Mouse (Mus musculus): Measurements from ENCODE around the gene Ugt1a8.

The Ugt1a8 gene

DNA sequence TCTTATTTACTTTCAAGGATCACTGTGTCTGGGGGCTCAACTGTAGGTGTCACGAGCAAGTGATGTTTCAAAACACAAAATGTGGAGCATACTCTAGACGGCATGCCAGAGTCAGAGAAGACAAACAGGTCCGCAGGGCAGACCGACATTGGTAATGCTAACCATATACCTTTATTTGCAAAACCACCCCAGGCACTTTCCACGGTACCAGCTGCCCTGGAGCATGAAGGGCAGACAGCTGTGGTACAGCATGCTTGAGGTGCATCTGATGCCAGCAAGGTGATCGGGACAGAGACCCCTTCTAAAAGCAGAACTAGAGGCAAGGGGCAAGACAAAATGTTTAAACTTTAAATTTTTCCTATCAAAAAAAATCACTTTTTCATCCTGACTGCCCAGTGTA is 175.3 kb downstream of the Ugt1a8 start:
- DNase-seq: no peak

DNA sequence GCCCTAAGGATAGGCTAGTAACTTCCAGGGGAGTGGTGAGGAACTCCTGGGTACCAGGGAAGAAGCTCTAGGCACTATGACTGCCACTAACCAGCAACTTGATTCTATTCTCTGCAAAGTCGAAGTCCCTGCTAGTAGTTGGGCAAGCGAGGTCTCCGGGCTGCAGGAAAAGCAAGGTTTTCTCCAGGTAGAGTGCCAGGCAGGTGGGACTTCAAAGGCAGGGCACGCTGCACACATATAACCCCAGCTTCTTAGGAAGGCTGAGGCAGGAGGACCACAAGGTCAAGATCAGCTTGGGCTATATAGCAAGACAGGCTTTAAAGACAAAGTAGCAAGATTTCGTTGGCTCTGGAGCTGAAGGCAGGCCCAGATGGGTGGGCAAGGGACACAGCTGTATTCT is 176.2 kb downstream of the Ugt1a8 start:
- no peak for DNase-seq

DNA sequence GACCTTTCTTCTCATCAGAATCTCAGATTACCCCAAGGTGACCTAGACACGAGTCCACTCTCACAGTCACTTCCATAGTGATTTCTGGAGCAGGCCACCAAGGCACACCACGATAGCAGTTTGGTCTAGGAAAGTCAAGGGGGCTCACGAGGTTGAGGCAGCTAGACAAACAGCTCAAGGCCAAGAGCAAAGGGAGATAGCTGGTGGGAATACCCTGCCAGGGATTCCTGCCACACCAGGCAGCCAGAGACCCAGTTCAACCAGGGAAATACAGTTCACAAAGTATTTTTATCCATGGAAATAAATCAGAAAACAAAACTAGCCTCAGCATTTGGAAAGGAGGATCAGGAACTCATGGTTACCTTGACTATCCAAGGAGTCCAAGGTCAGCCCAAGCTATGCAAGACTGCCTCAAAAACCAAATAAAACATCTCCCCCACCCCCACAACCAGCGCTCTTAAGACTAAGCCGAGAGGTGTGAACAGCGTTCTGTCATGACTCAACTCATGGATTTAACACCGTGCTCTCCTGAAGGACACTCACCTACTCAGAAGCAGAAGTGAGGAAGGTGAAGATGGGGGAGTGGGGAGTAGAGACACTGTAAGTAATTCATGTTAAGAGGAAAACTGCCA is 176.7 kb downstream of the Ugt1a8 start:
- no peak for DNase-seq

DNA sequence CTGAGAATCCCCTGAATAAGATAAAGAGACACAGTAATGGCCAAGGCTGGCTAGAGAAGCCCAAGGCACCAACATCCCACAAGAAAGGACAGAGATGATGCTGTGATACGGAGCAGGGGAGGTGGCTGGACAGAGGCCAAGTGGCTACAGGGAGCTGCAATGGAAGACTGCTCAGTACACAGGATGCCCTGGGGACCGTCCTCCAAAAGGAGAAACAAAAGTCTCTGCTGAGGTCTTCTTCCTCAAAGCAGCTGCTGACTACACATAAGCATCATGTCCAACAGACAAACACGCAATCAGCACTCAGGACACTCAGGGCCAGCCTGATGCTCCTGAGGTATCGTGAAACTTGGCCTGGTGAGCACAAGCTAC is 177.2 kb downstream of the Ugt1a8 start:
- no peak for DNase-seq

DNA sequence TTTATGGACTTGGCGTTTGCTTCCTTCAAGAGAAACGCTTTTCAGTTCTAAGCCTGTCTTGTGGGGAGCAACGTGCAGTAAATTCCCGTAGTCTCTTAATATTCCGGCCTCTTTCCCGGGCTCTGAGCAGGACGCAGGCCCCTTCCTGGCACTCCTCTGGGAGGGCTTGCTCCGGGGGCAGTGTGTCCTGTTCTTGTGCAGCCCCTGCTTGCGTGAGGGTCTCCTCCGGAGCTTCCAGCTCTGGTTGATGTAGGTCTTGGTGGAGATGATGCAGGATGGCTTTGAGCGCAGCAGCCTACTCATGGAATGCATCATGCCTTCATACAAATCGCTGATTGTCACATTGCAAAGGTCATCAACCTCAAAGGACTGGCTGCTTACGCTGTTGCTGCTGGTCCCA is 178.5 kb downstream of the Ugt1a8 start:
- no peak for DNase-seq

DNA sequence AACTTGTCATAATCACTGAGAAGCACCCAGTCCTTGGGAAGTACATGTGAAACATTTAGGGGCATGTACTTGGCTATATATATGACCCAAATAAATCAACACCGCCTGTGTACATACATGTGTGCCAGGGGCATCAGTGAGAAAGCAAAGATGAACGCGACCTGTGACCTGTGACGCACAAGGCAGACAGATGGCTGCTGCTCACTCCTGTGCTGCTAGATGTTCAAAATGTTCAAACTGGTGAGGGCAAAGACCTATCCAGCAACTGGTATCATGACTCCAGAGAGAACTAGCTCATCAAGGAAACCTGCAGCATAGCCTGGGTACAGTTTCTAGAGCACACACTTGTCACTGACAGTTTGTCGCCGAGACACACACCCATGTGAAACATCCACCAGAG is 179.9 kb downstream of the Ugt1a8 start:
- DNase-seq: no peak

DNA sequence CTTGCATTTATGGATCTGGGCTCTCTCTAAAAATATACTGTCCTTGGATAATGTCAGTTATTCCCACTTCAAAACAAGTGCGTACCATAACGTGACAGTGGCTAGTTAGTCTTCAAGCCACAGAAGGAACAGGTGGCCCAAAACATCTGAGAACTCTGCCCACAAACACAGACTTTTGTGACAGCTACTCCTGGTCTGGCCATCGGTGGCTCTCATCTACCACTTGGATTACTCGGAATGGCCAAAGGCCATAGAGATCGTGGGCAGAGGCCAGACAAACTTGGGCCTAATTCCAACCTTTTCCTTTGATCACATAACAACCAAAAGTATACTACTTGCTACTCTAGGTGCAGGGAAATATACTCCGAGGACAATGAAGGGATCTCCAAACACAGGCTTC is 180.5 kb downstream of the Ugt1a8 start:
- DNase-seq: no peak

All from right cerebral cortex, postnatal 25 days (tissue).